Mouse (Mus musculus): ENCODE data around the gene Gprc5d. TPM values are rescaled to one million over a fixed set of nuclear protein-coding genes. Genes with fewer than 3 reads are reported as not detected.

Gprc5d gene
- polyA plus RNA-seq, 1 experiment: 0.42 TPM

- Histone ChIP-seq H3K4me3 (ENCODE audit: insufficient read depth, low read length) (no peak overlapping the region), H3K27ac (ENCODE audit: insufficient read depth, low read length) (no peak overlapping the region), H3K4me1 (ENCODE audit: control insufficient read depth, insufficient read depth, low read length) (no peaks in the 10 kb centered on the region)
- TF ChIP-seq CTCF (IDR thresholded peaks at IDR 0.05; ENCODE audit: extremely low read depth, insufficient read depth, low read length) (no peak), POLR2A (IDR thresholded peaks at IDR 0.05; ENCODE audit: extremely low read depth, insufficient read depth, low read length) (no peak)
Measured at GRCm38 (mm10) chr6:135112411-135113113, 5.5 kb downstream of the Gprc5d start.

- H3K4me3 ChIP-seq (ENCODE audit: insufficient read depth, low read length): no peak overlapping the region
- no peaks in the 10 kb centered on the region for H3K4me1 ChIP-seq (ENCODE audit: control insufficient read depth, insufficient read depth, low read length)
- TF ChIP-seq CTCF (IDR thresholded peaks at IDR 0.05; ENCODE audit: extremely low read depth, insufficient read depth, low read length): no peak
- no peak for TF ChIP-seq POLR2A (IDR thresholded peaks at IDR 0.05; ENCODE audit: extremely low read depth, insufficient read depth, low read length)
- H3K27ac ChIP-seq (ENCODE audit: insufficient read depth, low read length): no peak overlapping the region
Measured at GRCm38 (mm10) chr6:135107014-135107413, 11.1 kb downstream of the Gprc5d start.

GRCm38 (mm10) chr6:135102736-135103303, 15.3 kb downstream of the Gprc5d start:
- TF ChIP-seq CTCF (IDR thresholded peaks at IDR 0.05; ENCODE audit: extremely low read depth, insufficient read depth, low read length) (no peak), POLR2A (IDR thresholded peaks at IDR 0.05; ENCODE audit: extremely low read depth, insufficient read depth, low read length) (no peak)
- Histone ChIP-seq H3K27ac (ENCODE audit: insufficient read depth, low read length) (no peak overlapping the region), H3K4me1 (ENCODE audit: control insufficient read depth, insufficient read depth, low read length) (no peaks in the 10 kb centered on the region), H3K4me3 (ENCODE audit: insufficient read depth, low read length) (no peak overlapping the region)

GRCm38 (mm10) chr6:135100787-135101472, 17.2 kb downstream of the Gprc5d start:
- Histone ChIP-seq H3K4me3 (ENCODE audit: insufficient read depth, low read length) (no peak overlapping the region), H3K27ac (ENCODE audit: insufficient read depth, low read length) (no peak overlapping the region), H3K4me1 (ENCODE audit: control insufficient read depth, insufficient read depth, low read length) (no peaks in the 10 kb centered on the region)
- no peak for TF ChIP-seq POLR2A (IDR thresholded peaks at IDR 0.05; ENCODE audit: extremely low read depth, insufficient read depth, low read length)
- TF ChIP-seq CTCF (IDR thresholded peaks at IDR 0.05; ENCODE audit: extremely low read depth, insufficient read depth, low read length): no peak

- TF ChIP-seq CTCF (IDR thresholded peaks at IDR 0.05; ENCODE audit: extremely low read depth, insufficient read depth, low read length) (no peak), POLR2A (IDR thresholded peaks at IDR 0.05; ENCODE audit: extremely low read depth, insufficient read depth, low read length) (no peak)
- H3K4me3 ChIP-seq (ENCODE audit: insufficient read depth, low read length): no peak overlapping the region
- H3K4me1 ChIP-seq (ENCODE audit: control insufficient read depth, insufficient read depth, low read length): no peaks in the 10 kb centered on the region
- peak overlapping the region; percentile 69; the same call in 1 of the 2 replicates for H3K27ac ChIP-seq (ENCODE audit: insufficient read depth, low read length)
Measured at GRCm38 (mm10) chr6:135092798-135093470, 25.1 kb downstream of the Gprc5d start.

GRCm38 (mm10) chr6:135090661-135091060, 27.4 kb downstream of the Gprc5d start:
- TF ChIP-seq POLR2A (IDR thresholded peaks at IDR 0.05; ENCODE audit: extremely low read depth, insufficient read depth, low read length) (no peak), CTCF (IDR thresholded peaks at IDR 0.05; ENCODE audit: extremely low read depth, insufficient read depth, low read length) (no peak)
- Histone ChIP-seq H3K27ac (ENCODE audit: insufficient read depth, low read length) (no peak overlapping the region), H3K4me3 (ENCODE audit: insufficient read depth, low read length) (no peak overlapping the region), H3K4me1 (ENCODE audit: control insufficient read depth, insufficient read depth, low read length) (no peaks in the 10 kb centered on the region)

- Histone ChIP-seq H3K4me1 (ENCODE audit: control insufficient read depth, insufficient read depth, low read length) (no peaks in the 10 kb centered on the region), H3K4me3 (ENCODE audit: insufficient read depth, low read length) (no peak overlapping the region), H3K27ac (ENCODE audit: insufficient read depth, low read length) (no peak overlapping the region)
- TF ChIP-seq CTCF (IDR thresholded peaks at IDR 0.05; ENCODE audit: extremely low read depth, insufficient read depth, low read length) (peak; percentile 39), POLR2A (IDR thresholded peaks at IDR 0.05; ENCODE audit: extremely low read depth, insufficient read depth, low read length) (no peak)
Measured at GRCm38 (mm10) chr6:135089786-135090185, 28.3 kb downstream of the Gprc5d start.

- H3K27ac ChIP-seq (ENCODE audit: insufficient read depth, low read length): no peak overlapping the region
- peak overlapping the region; percentile 1; the same call in 1 of the 2 replicates for H3K4me3 ChIP-seq (ENCODE audit: insufficient read depth, low read length)
- H3K4me1 ChIP-seq (ENCODE audit: control insufficient read depth, insufficient read depth, low read length): no peaks in the 10 kb centered on the region
- peak; percentile 90 for TF ChIP-seq CTCF (IDR thresholded peaks at IDR 0.05; ENCODE audit: extremely low read depth, insufficient read depth, low read length)
- TF ChIP-seq POLR2A (IDR thresholded peaks at IDR 0.05; ENCODE audit: extremely low read depth, insufficient read depth, low read length): no peak
Measured at GRCm38 (mm10) chr6:135087721-135088451, 30.2 kb downstream of the Gprc5d start.

GRCm38 (mm10) chr6:135085703-135086102, 32.4 kb downstream of the Gprc5d start:
- Histone ChIP-seq H3K27ac (ENCODE audit: insufficient read depth, low read length) (no peak overlapping the region), H3K4me1 (ENCODE audit: control insufficient read depth, insufficient read depth, low read length) (no peaks in the 10 kb centered on the region), H3K4me3 (ENCODE audit: insufficient read depth, low read length) (no peak overlapping the region)
- TF ChIP-seq POLR2A (IDR thresholded peaks at IDR 0.05; ENCODE audit: extremely low read depth, insufficient read depth, low read length) (no peak), CTCF (IDR thresholded peaks at IDR 0.05; ENCODE audit: extremely low read depth, insufficient read depth, low read length) (no peak)

All from cortical plate, adult 2 months (tissue).